Comparison of ENCODE assay signal across 24 mouse cellular contexts in genomic region chr6:93478521-93478920, GRCm38 (mm10).
"Had no signal": no experiment of that assay in that cellular context is flagged by ENCODE, and none has a peak within 500 bp of the region (broad histone marks: within the 10 kb centered on the region; RNA-seq: fewer than 3 reads in every experiment).

No protein-coding gene starts in this region.

- H3K4me1 ChIP-seq: embryonic facial prominence, embryonic 10.5 days; embryonic facial prominence, embryonic 12.5 days; embryonic facial prominence, embryonic 13.5 days; embryonic facial prominence, embryonic 15.5 days; forebrain, embryonic 10.5 days; forebrain, embryonic 12.5 days; forebrain, embryonic 13.5 days; forebrain, embryonic 15.5 days had no signal

- H3K4me3 ChIP-seq: embryonic facial prominence, embryonic 10.5 days; embryonic facial prominence, embryonic 12.5 days; embryonic facial prominence, embryonic 13.5 days; embryonic facial prominence, embryonic 15.5 days; erythroblast, embryonic 14.5 days; forebrain, embryonic 10.5 days; forebrain, embryonic 12.5 days; forebrain, embryonic 13.5 days; forebrain, embryonic 15.5 days; gastrocnemius, adult 2 months; heart, adult 2 months; heart, embryonic 10.5 days had no signal

- H3K27ac ChIP-seq: embryonic facial prominence, embryonic 10.5 days; embryonic facial prominence, embryonic 12.5 days; embryonic facial prominence, embryonic 13.5 days; embryonic facial prominence, embryonic 15.5 days; forebrain, embryonic 10.5 days; forebrain, embryonic 12.5 days; forebrain, embryonic 13.5 days; forebrain, embryonic 15.5 days; gastrocnemius, adult 2 months; heart, adult 2 months; heart, embryonic 10.5 days had no signal

- H3K9ac ChIP-seq: embryonic facial prominence, embryonic 12.5 days; embryonic facial prominence, embryonic 13.5 days; embryonic facial prominence, embryonic 15.5 days; forebrain, embryonic 12.5 days; forebrain, embryonic 13.5 days; forebrain, embryonic 15.5 days; forebrain, postnatal 0 days had no signal

- H3K9me3 ChIP-seq: embryonic facial prominence, embryonic 10.5 days; embryonic facial prominence, embryonic 12.5 days; embryonic facial prominence, embryonic 13.5 days; embryonic facial prominence, embryonic 15.5 days; forebrain, embryonic 10.5 days; forebrain, embryonic 12.5 days; forebrain, embryonic 13.5 days; forebrain, embryonic 15.5 days; heart, embryonic 10.5 days had no signal

- H3K36me3 ChIP-seq: embryonic facial prominence, embryonic 10.5 days; embryonic facial prominence, embryonic 12.5 days; embryonic facial prominence, embryonic 13.5 days; embryonic facial prominence, embryonic 15.5 days; forebrain, embryonic 10.5 days; forebrain, embryonic 12.5 days; forebrain, embryonic 15.5 days; heart, embryonic 10.5 days had no signal

- DNase-seq: cerebellum, postnatal 10 days; cerebellum, postnatal 14 days; cerebellum, postnatal 25 days; cerebellum, postnatal 36 days; embryo, embryonic 11 days; forebrain, postnatal 0 days; gastrocnemius, adult 2 months; gastrocnemius, postnatal 10 days; gastrocnemius, postnatal 14 days; gastrocnemius, postnatal 25 days; gastrocnemius, postnatal 36 days; heart, adult 11 months; heart, adult 18-20 months; heart, adult 2 months had no signal
